Mouse (Mus musculus) thymus, postnatal 0 days (tissue): ENCODE results near the gene N4bp1. TPM values are rescaled to one million over a fixed set of nuclear protein-coding genes. Genes with fewer than 3 reads are reported as not detected.
A peak's percentile ranks its signal among the peaks of the same experiment; 100 is the strongest.

Experiments used
- DNase-seq: peaks from one replicate; pipeline ENCODE4 v3.0.0-alpha.2; 2015; ENCODE audit warnings: low spot score
- polyA plus RNA-seq: library from polyadenylated mRNA; unstranded; fragments of >200 nt; fragmentation: Nextera tagmentation; extraction: Ambion mirVana; gene quantifications from 2 replicates; pipeline ENCODE4 v1.2.1, GENCODE M21; 2015

N4bp1 gene
- 4.6 and 5.7 TPM in 2 replicates for polyA plus RNA-seq

GRCm38 (mm10) chr8:86884489-86885463 is at the start of gene N4bp1:
N4bp1 (minus strand) TSS chr8:86885258.
- peak; percentile 90 for DNase-seq

- DNase-seq = no peak
Observed at GRCm38 (mm10) chr8:86934841-86935240, 49.8 kb upstream of the N4bp1 start.

- no peak for DNase-seq
Observed at GRCm38 (mm10) chr8:86934393-86934792, 49.3 kb upstream of the N4bp1 start.

- peak; percentile 54 for DNase-seq
Observed at GRCm38 (mm10) chr8:86933898-86934297, 48.8 kb upstream of the N4bp1 start.

- no peak for DNase-seq
Observed at GRCm38 (mm10) chr8:86926237-86926636, 41.2 kb upstream of the N4bp1 start.

- no peak for DNase-seq
Observed at GRCm38 (mm10) chr8:86923219-86923835, 38.3 kb upstream of the N4bp1 start.

- DNase-seq = no peak
Observed at GRCm38 (mm10) chr8:86922673-86923072, 37.6 kb upstream of the N4bp1 start.

- DNase-seq = no peak
Observed at GRCm38 (mm10) chr8:86922141-86922540, 37.1 kb upstream of the N4bp1 start.

GRCm38 (mm10) chr8:86920996-86921395 is 35.9 kb upstream of the N4bp1 start:
- no peak for DNase-seq

GRCm38 (mm10) chr8:86920455-86920854 is 35.4 kb upstream of the N4bp1 start:
- DNase-seq = no peak

GRCm38 (mm10) chr8:86920024-86920423 is 35.0 kb upstream of the N4bp1 start:
- DNase-seq = no peak

GRCm38 (mm10) chr8:86919262-86919661 is 34.2 kb upstream of the N4bp1 start:
- no peak for DNase-seq

GRCm38 (mm10) chr8:86918093-86918492 is 33.0 kb upstream of the N4bp1 start:
- no peak for DNase-seq

GRCm38 (mm10) chr8:86917689-86918088 is 32.6 kb upstream of the N4bp1 start:
- no peak for DNase-seq

GRCm38 (mm10) chr8:86916369-86916768 is 31.3 kb upstream of the N4bp1 start:
- no peak for DNase-seq

- peak; percentile 19 for DNase-seq
Observed at GRCm38 (mm10) chr8:86911136-86911535, 26.1 kb upstream of the N4bp1 start.

- DNase-seq = no peak
Observed at GRCm38 (mm10) chr8:86910250-86910649, 25.2 kb upstream of the N4bp1 start.

GRCm38 (mm10) chr8:86908536-86908935 is 23.5 kb upstream of the N4bp1 start:
- peak; percentile 70 for DNase-seq

- no peak for DNase-seq
Observed at GRCm38 (mm10) chr8:86904911-86905310, 19.9 kb upstream of the N4bp1 start.

- peak; percentile 76 for DNase-seq
Observed at GRCm38 (mm10) chr8:86903104-86903503, 18.0 kb upstream of the N4bp1 start.

- no peak for DNase-seq
Observed at GRCm38 (mm10) chr8:86902656-86903055, 17.6 kb upstream of the N4bp1 start.

- DNase-seq = no peak
Observed at GRCm38 (mm10) chr8:86901972-86902371, 16.9 kb upstream of the N4bp1 start.
